Mouse (Mus musculus): ENCODE measurements at regions not wholly inside any gene's neighbourhood (a gene's known extent, or its start where the extent isn't known, plus 50 kb on each side); places are given as distances from the start of the nearest gene placed in this dataset.

- no peaks in the 10 kb centered on the region for H3K36me3 ChIP-seq (replicated peaks; ENCODE audit: control insufficient read depth, insufficient read depth, low read length)
- 95% methylated on average over 4 of the region's 4 CpGs for WGBS
- no peak overlapping the region for H3K4me3 ChIP-seq (ENCODE audit: low read depth, low read length)
- TF ChIP-seq CTCF (IDR thresholded peaks at IDR 0.05; ENCODE audit: low read depth) (no peak), EP300 (IDR thresholded peaks at IDR 0.05; ENCODE audit: low read depth) (no peak)
- no peak for ATAC-seq (ENCODE audit: insufficient read depth, low read depth)
- DNase-seq (ENCODE audit: low spot score): no peak
- peaks cover 6% of the 10 kb centered on the region; the same call in 1 of the 2 replicates for H3K9me3 ChIP-seq (replicated peaks; ENCODE audit: control insufficient read depth, low read length)
- H3K27ac ChIP-seq (ENCODE audit: low read depth): no peak overlapping the region
- no peak overlapping the region for H3K4me2 ChIP-seq (ENCODE audit: low read depth, low read length)
- no peak overlapping the region for H3K9ac ChIP-seq (replicated peaks; ENCODE audit: low read depth, low read length)
- no peaks in the 10 kb centered on the region for H3K4me1 ChIP-seq (ENCODE audit: control insufficient read depth, insufficient read depth)
- H3K27me3 ChIP-seq (ENCODE audit: control insufficient read depth, insufficient read depth, low read length): no peaks in the 10 kb centered on the region
Observed at GRCm38 (mm10) chr3:52923824-52924559, 93.0 kb downstream of the Cog6 start.

GRCm38 (mm10) chr3:52922411-52922810, 94.6 kb downstream of the Cog6 start:
- H3K27ac ChIP-seq (ENCODE audit: low read depth): no peak overlapping the region
- H3K36me3 ChIP-seq (replicated peaks; ENCODE audit: control insufficient read depth, insufficient read depth, low read length): no peaks in the 10 kb centered on the region
- 88% methylated on average over 8 of the region's 8 CpGs for WGBS
- H3K4me3 ChIP-seq (ENCODE audit: low read depth, low read length): no peak overlapping the region
- no peak overlapping the region for H3K9ac ChIP-seq (replicated peaks; ENCODE audit: low read depth, low read length)
- H3K4me1 ChIP-seq (ENCODE audit: control insufficient read depth, insufficient read depth): no peaks in the 10 kb centered on the region
- TF ChIP-seq EP300 (IDR thresholded peaks at IDR 0.05; ENCODE audit: low read depth) (no peak), CTCF (IDR thresholded peaks at IDR 0.05; ENCODE audit: low read depth) (no peak)
- H3K4me2 ChIP-seq (ENCODE audit: low read depth, low read length): no peak overlapping the region
- DNase-seq (ENCODE audit: low spot score) (no peak), ATAC-seq (ENCODE audit: insufficient read depth, low read depth) (no peak)
- peaks cover 13% of the 10 kb centered on the region; the same call in 1 of the 2 replicates for H3K9me3 ChIP-seq (replicated peaks; ENCODE audit: control insufficient read depth, low read length)
- no peaks in the 10 kb centered on the region for H3K27me3 ChIP-seq (ENCODE audit: control insufficient read depth, insufficient read depth, low read length)

- TF ChIP-seq CTCF (IDR thresholded peaks at IDR 0.05; ENCODE audit: low read depth): peak; percentile 43
- no peak for TF ChIP-seq EP300 (IDR thresholded peaks at IDR 0.05; ENCODE audit: low read depth)
- Histone ChIP-seq H3K4me2 (ENCODE audit: low read depth, low read length) (no peak overlapping the region), H3K27me3 (ENCODE audit: control insufficient read depth, insufficient read depth, low read length) (no peaks in the 10 kb centered on the region), H3K9me3 (replicated peaks; ENCODE audit: control insufficient read depth, low read length) (peaks cover 11% of the 10 kb centered on the region; the same call in 1 of the 2 replicates), H3K9ac (replicated peaks; ENCODE audit: low read depth, low read length) (no peak overlapping the region), H3K36me3 (replicated peaks; ENCODE audit: control insufficient read depth, insufficient read depth, low read length) (no peaks in the 10 kb centered on the region), H3K27ac (ENCODE audit: low read depth) (no peak overlapping the region), H3K4me3 (ENCODE audit: low read depth, low read length) (no peak overlapping the region), H3K4me1 (ENCODE audit: control insufficient read depth, insufficient read depth) (no peaks in the 10 kb centered on the region)
- DNase-seq (ENCODE audit: low spot score): no peak
- no peak for ATAC-seq (ENCODE audit: insufficient read depth, low read depth)
- 60% methylated on average over 3 of the region's 3 CpGs for WGBS
Observed at GRCm38 (mm10) chr3:52906823-52907564, 110.0 kb downstream of the Cog6 start.

DNA sequence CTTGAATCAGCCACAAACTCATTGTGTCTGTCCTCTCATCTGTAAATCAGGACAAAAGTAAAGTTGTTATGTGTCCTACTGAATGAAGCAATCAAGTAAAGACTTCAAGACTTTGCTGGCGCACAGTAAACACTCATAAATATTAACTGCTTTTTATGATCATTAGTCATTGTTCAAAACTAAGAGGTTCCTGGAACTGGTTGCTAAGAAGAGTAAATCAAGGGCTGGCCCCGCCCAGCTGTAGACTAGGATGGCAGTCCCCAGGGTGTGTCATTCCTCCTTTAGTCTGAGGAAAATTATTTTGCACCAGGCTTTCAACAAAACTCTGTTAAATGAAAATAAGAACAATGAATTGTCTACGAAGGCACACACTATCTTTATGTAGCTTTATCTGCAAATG, 113.0 kb downstream of the Cog6 start:
- H3K9ac ChIP-seq (replicated peaks; ENCODE audit: low read depth, low read length): no peak overlapping the region
- TF ChIP-seq EP300 (IDR thresholded peaks at IDR 0.05; ENCODE audit: low read depth) (no peak), CTCF (IDR thresholded peaks at IDR 0.05; ENCODE audit: low read depth) (no peak)
- ATAC-seq (ENCODE audit: insufficient read depth, low read depth) (no peak), DNase-seq (ENCODE audit: low spot score) (no peak)
- H3K4me3 ChIP-seq (ENCODE audit: low read depth, low read length): no peak overlapping the region
- no peaks in the 10 kb centered on the region for H3K9me3 ChIP-seq (replicated peaks; ENCODE audit: control insufficient read depth, low read length)
- H3K4me2 ChIP-seq (ENCODE audit: low read depth, low read length): no peak overlapping the region
- WGBS: 83% methylated on average over 3 of the region's 3 CpGs
- no peaks in the 10 kb centered on the region for H3K4me1 ChIP-seq (ENCODE audit: control insufficient read depth, insufficient read depth)
- H3K27ac ChIP-seq (ENCODE audit: low read depth): no peak overlapping the region
- H3K27me3 ChIP-seq (ENCODE audit: control insufficient read depth, insufficient read depth, low read length): no peaks in the 10 kb centered on the region
- no peaks in the 10 kb centered on the region for H3K36me3 ChIP-seq (replicated peaks; ENCODE audit: control insufficient read depth, insufficient read depth, low read length)

- no peak overlapping the region for H3K9ac ChIP-seq (replicated peaks; ENCODE audit: low read depth, low read length)
- H3K4me3 ChIP-seq (ENCODE audit: low read depth, low read length): no peak overlapping the region
- no peaks in the 10 kb centered on the region for H3K36me3 ChIP-seq (replicated peaks; ENCODE audit: control insufficient read depth, insufficient read depth, low read length)
- H3K27me3 ChIP-seq (ENCODE audit: control insufficient read depth, insufficient read depth, low read length): no peaks in the 10 kb centered on the region
- H3K4me1 ChIP-seq (ENCODE audit: control insufficient read depth, insufficient read depth): peaks cover 15% of the 10 kb centered on the region
- WGBS: 5% methylated on average over 4 of the region's 4 CpGs
- no peak overlapping the region for H3K4me2 ChIP-seq (ENCODE audit: low read depth, low read length)
- no peaks in the 10 kb centered on the region for H3K9me3 ChIP-seq (replicated peaks; ENCODE audit: control insufficient read depth, low read length)
- peak; percentile 85 for DNase-seq (ENCODE audit: low spot score)
- no peak for TF ChIP-seq CTCF (IDR thresholded peaks at IDR 0.05; ENCODE audit: low read depth)
- no peak for TF ChIP-seq EP300 (IDR thresholded peaks at IDR 0.05; ENCODE audit: low read depth)
- ATAC-seq (ENCODE audit: insufficient read depth, low read depth): peak; percentile 79
- H3K27ac ChIP-seq (ENCODE audit: low read depth): peak overlapping the region; percentile 65
Observed at GRCm38 (mm10) chr3:52897665-52898064, 119.4 kb downstream of the Cog6 start.
